Mouse (Mus musculus) kidney, postnatal 4 days (tissue): ENCODE results near the gene Klhl36.

Source experiments
- DNase-seq, 2 experiments: peaks; one replicate each; pipeline ENCODE4 v3.0.0; 2021; ENCODE audit warnings: mixed read lengths in 2 of 2

Klhl36 gene

GRCm38 (mm10) chr8:119885612-119886011 is 23.5 kb downstream of the Klhl36 start:
- peak; percentile 65 to 80 for DNase-seq

GRCm38 (mm10) chr8:119887130-119887529 is 25.1 kb downstream of the Klhl36 start:
- DNase-seq, result peak; percentile 74 to 76

GRCm38 (mm10) chr8:119888012-119888411 is 25.9 kb downstream of the Klhl36 start:
- no peak for DNase-seq

GRCm38 (mm10) chr8:119897069-119897468 is 35.0 kb downstream of the Klhl36 start:
- DNase-seq, result no peak

- DNase-seq, result peak; percentile 28 to 41
Observed at GRCm38 (mm10) chr8:119897933-119898332, 35.9 kb downstream of the Klhl36 start.

GRCm38 (mm10) chr8:119901349-119901748 is 39.3 kb downstream of the Klhl36 start:
- peak in 1 of 2 experiments; percentile 53 for DNase-seq

GRCm38 (mm10) chr8:119901952-119902351 is 39.9 kb downstream of the Klhl36 start:
- DNase-seq, result peak in 1 of 2 experiments; percentile 29

- DNase-seq, result no peak
Observed at GRCm38 (mm10) chr8:119904323-119904911, 42.4 kb downstream of the Klhl36 start.

- DNase-seq, result no peak
Observed at GRCm38 (mm10) chr8:119909944-119910546, 48.0 kb downstream of the Klhl36 start, which contains the start of gene Usp10. Usp10 (plus strand) TSS chr8:119910360.

- peak; percentile 93 to 95 for DNase-seq
Observed at GRCm38 (mm10) chr8:119910547-119911257, 48.6 kb downstream of the Klhl36 start, which contains the start of gene Gm20388. Gm20388 (plus strand) TSS chr8:119910841.

GRCm38 (mm10) chr8:119911258-119911962 is 49.3 kb downstream of the Klhl36 start:
- no peak for DNase-seq

- DNase-seq, result no peak
Observed at GRCm38 (mm10) chr8:119912643-119913042, 50.6 kb downstream of the Klhl36 start.

GRCm38 (mm10) chr8:119913181-119913580 is 51.1 kb downstream of the Klhl36 start:
- DNase-seq, result no peak

GRCm38 (mm10) chr8:119914161-119914560 is 52.1 kb downstream of the Klhl36 start:
- DNase-seq, result peak in 1 of 2 experiments; percentile 27

GRCm38 (mm10) chr8:119915298-119915697 is 53.2 kb downstream of the Klhl36 start:
- DNase-seq, result no peak

GRCm38 (mm10) chr8:119916237-119916892 is 54.3 kb downstream of the Klhl36 start:
- no peak for DNase-seq

GRCm38 (mm10) chr8:119917415-119917814 is 55.3 kb downstream of the Klhl36 start:
- DNase-seq, result no peak

- DNase-seq, result no peak
Observed at GRCm38 (mm10) chr8:119918155-119918567, 56.1 kb downstream of the Klhl36 start.

GRCm38 (mm10) chr8:119923259-119923658 is 61.2 kb downstream of the Klhl36 start:
- no peak for DNase-seq

- DNase-seq, result no peak
Observed at GRCm38 (mm10) chr8:119925428-119925827, 63.4 kb downstream of the Klhl36 start.

GRCm38 (mm10) chr8:119926474-119926873 is 64.4 kb downstream of the Klhl36 start:
- DNase-seq, result no peak
